Mouse (Mus musculus) hindbrain, embryonic 14.5 days (tissue): ENCODE data around the gene Jph3. TPM values are rescaled to one million over a fixed set of nuclear protein-coding genes. Genes with fewer than 3 reads are reported as not detected.

Experiments used
- ATAC-seq: fragments of 200-750 bp; cut with Nextera tagmentation; 2 replicates; pipeline ENCODE4 v1.8.0; 2017; ENCODE audit warnings: moderate number of reproducible peaks, mild to moderate bottlenecking, moderate TSS enrichment, moderate library complexity; ENCODE audit not compliant: low FRiP score
- DNase-seq: peaks from one replicate; pipeline ENCODE4 v3.0.0-alpha.2; 2015; ENCODE audit warnings: low spot score
- H3K27ac ChIP-seq: fragments of 300-500 bp; sonication (generic); 2 replicates; pipeline ENCODE4 v1.5.1; 2014; ENCODE audit warnings: mild to moderate bottlenecking, moderate library complexity
- H3K27me3 ChIP-seq: fragments of 300-500 bp; sonication (generic); 2 replicates; pipeline ENCODE4 v1.6.1; 2014; ENCODE audit warnings: mild to moderate bottlenecking, low read length, mixed read lengths; ENCODE audit not compliant: control insufficient read depth, insufficient read depth
- H3K36me3 ChIP-seq: fragments of 300-500 bp; sonication (generic); replicated peaks from 2 replicates; pipeline ENCODE4 v1.6.1; 2014; ENCODE audit not compliant: control insufficient read depth, insufficient read depth
- H3K4me1 ChIP-seq: fragments of 300-500 bp; sonication (generic); replicated peaks from 2 replicates; pipeline ENCODE4 v1.6.1; 2014; ENCODE audit warnings: antibody characterized with exemption, low read length, mixed read lengths; ENCODE audit not compliant: control insufficient read depth, insufficient read depth
- H3K4me2 ChIP-seq: fragments of 300-500 bp; sonication (generic); replicated peaks from 2 replicates; pipeline ENCODE4 v1.6.1; 2014; ENCODE audit warnings: mild to moderate bottlenecking, moderate library complexity
- H3K4me3 ChIP-seq: fragments of 300-500 bp; sonication (generic); replicated peaks from 2 replicates; pipeline ENCODE4 v1.5.1; 2014; ENCODE audit warnings: mild to moderate bottlenecking, low read length
- H3K9ac ChIP-seq: fragments of 300-500 bp; sonication (generic); 2 replicates; pipeline ENCODE4 v1.6.1; 2014
- H3K9me3 ChIP-seq: fragments of 300-500 bp; sonication (generic); 2 replicates; pipeline ENCODE4 v1.6.1; 2016; ENCODE audit warnings: low read length; ENCODE audit not compliant: control insufficient read depth
- WGBS: fragments of 180-500 bp; shearing (Covaris S2); extraction: QIAGEN DNeasy Blood & Tissue Kit; methylation state at CpG from one replicate; pipeline ENCODE4 v1.1.7; 2014; 5-methylcytosine and 5-hydroxymethylcytosine counted together
- polyA plus RNA-seq: library from polyadenylated mRNA; unstranded; fragments of >200 nt; fragmentation: Nextera tagmentation; extraction: Ambion mirVana; gene quantifications from 2 replicates; pipeline ENCODE4 v1.2.1, GENCODE M21; 2014

Jph3 gene
- polyA plus RNA-seq, 1 experiment from 2014 or later, result 93.1 TPM

GRCm38 (mm10) chr8:121788786-121789185 lies 59.4 kb downstream of the Jph3 start:
- peaks cover 34% of the 10 kb centered on the region for H3K36me3 ChIP-seq
- no peaks in the 10 kb centered on the region for H3K4me1 ChIP-seq
- H3K9me3 ChIP-seq, result no peaks in the 10 kb centered on the region
- H3K27ac ChIP-seq, result no peak overlapping the region
- 80% methylated on average over 8 of the region's 8 CpGs for WGBS
- ATAC-seq, result no peak
- H3K9ac ChIP-seq, result no peak overlapping the region
- no peak overlapping the region for H3K4me2 ChIP-seq
- no peak overlapping the region for H3K4me3 ChIP-seq
- no peaks in the 10 kb centered on the region for H3K27me3 ChIP-seq
- no peak for DNase-seq

GRCm38 (mm10) chr8:121792159-121792558 lies 62.7 kb downstream of the Jph3 start:
- H3K9ac ChIP-seq, result no peak overlapping the region
- H3K36me3 ChIP-seq, result peaks cover 48% of the 10 kb centered on the region
- no peak overlapping the region for H3K27ac ChIP-seq
- no peak overlapping the region for H3K4me3 ChIP-seq
- H3K9me3 ChIP-seq, result no peaks in the 10 kb centered on the region
- DNase-seq (no peak), ATAC-seq (no peak)
- WGBS, result 88% methylated on average over 7 of the region's 7 CpGs
- H3K27me3 ChIP-seq, result no peaks in the 10 kb centered on the region
- no peak overlapping the region for H3K4me2 ChIP-seq
- no peaks in the 10 kb centered on the region for H3K4me1 ChIP-seq

- WGBS, result 75% methylated on average over 4 of the region's 4 CpGs
- no peak for DNase-seq
- Histone ChIP-seq H3K9ac (no peak overlapping the region), H3K4me3 (no peak overlapping the region), H3K27me3 (no peaks in the 10 kb centered on the region), H3K4me2 (no peak overlapping the region), H3K9me3 (no peaks in the 10 kb centered on the region), H3K36me3 (peaks cover 52% of the 10 kb centered on the region), H3K27ac (no peak overlapping the region), H3K4me1 (no peaks in the 10 kb centered on the region)
- no peak for ATAC-seq
Observed at GRCm38 (mm10) chr8:121792627-121793026, 63.2 kb downstream of the Jph3 start.

GRCm38 (mm10) chr8:121794151-121794550 lies 64.7 kb downstream of the Jph3 start:
- Histone ChIP-seq H3K36me3 (peaks cover 63% of the 10 kb centered on the region), H3K9me3 (no peaks in the 10 kb centered on the region), H3K4me1 (no peaks in the 10 kb centered on the region), H3K9ac (no peak overlapping the region), H3K27me3 (no peaks in the 10 kb centered on the region), H3K4me2 (no peak overlapping the region), H3K27ac (no peak overlapping the region), H3K4me3 (no peak overlapping the region)
- ATAC-seq, result no peak
- 69% methylated on average over 3 of the region's 3 CpGs for WGBS
- DNase-seq, result no peak

- peaks cover 63% of the 10 kb centered on the region for H3K36me3 ChIP-seq
Observed at GRCm38 (mm10) chr8:121795461-121795860, 66.0 kb downstream of the Jph3 start.

GRCm38 (mm10) chr8:121796406-121796805 lies 67.0 kb downstream of the Jph3 start:
- no peak for DNase-seq
- H3K9ac ChIP-seq, result no peak overlapping the region
- H3K4me2 ChIP-seq, result no peak overlapping the region
- no peak overlapping the region for H3K27ac ChIP-seq
- 94% methylated on average over 11 of the region's 11 CpGs for WGBS
- H3K27me3 ChIP-seq, result no peaks in the 10 kb centered on the region
- no peak overlapping the region for H3K4me3 ChIP-seq
- no peaks in the 10 kb centered on the region for H3K9me3 ChIP-seq
- no peaks in the 10 kb centered on the region for H3K4me1 ChIP-seq
- peaks cover 65% of the 10 kb centered on the region for H3K36me3 ChIP-seq
- no peak for ATAC-seq

More at GRCm38 (mm10) chr8:121795461-121795860, 66.0 kb downstream of the Jph3 start:
- no peak overlapping the region for H3K4me3 ChIP-seq
- no peak overlapping the region for H3K9ac ChIP-seq
- no peak overlapping the region for H3K27ac ChIP-seq
- WGBS, result 88% methylated on average over 8 of the region's 8 CpGs
- ATAC-seq, result no peak
- no peak overlapping the region for H3K4me2 ChIP-seq
- H3K27me3 ChIP-seq, result no peaks in the 10 kb centered on the region
- no peaks in the 10 kb centered on the region for H3K4me1 ChIP-seq
- no peaks in the 10 kb centered on the region for H3K9me3 ChIP-seq
- DNase-seq, result no peak

GRCm38 (mm10) chr8:121798401-121798800 lies 69.0 kb downstream of the Jph3 start:
- Histone ChIP-seq H3K36me3 (peaks cover 65% of the 10 kb centered on the region), H3K4me3 (no peak overlapping the region), H3K27me3 (no peaks in the 10 kb centered on the region), H3K9ac (no peak overlapping the region), H3K27ac (no peak overlapping the region), H3K9me3 (no peaks in the 10 kb centered on the region), H3K4me1 (no peaks in the 10 kb centered on the region), H3K4me2 (no peak overlapping the region)
- no peak for DNase-seq
- 96% methylated on average over 6 of the region's 6 CpGs for WGBS
- no peak for ATAC-seq

- 93% methylated on average over 5 of the region's 5 CpGs for WGBS
- no peak overlapping the region for H3K9ac ChIP-seq
- H3K4me3 ChIP-seq, result no peak overlapping the region
- ATAC-seq (no peak), DNase-seq (no peak)
- no peak overlapping the region for H3K27ac ChIP-seq
- peaks cover 50% of the 10 kb centered on the region for H3K36me3 ChIP-seq
- no peaks in the 10 kb centered on the region for H3K27me3 ChIP-seq
- H3K4me2 ChIP-seq, result no peak overlapping the region
- H3K9me3 ChIP-seq, result no peaks in the 10 kb centered on the region
- H3K4me1 ChIP-seq, result no peaks in the 10 kb centered on the region
Observed at GRCm38 (mm10) chr8:121804829-121805228, 75.4 kb downstream of the Jph3 start.

- 93% methylated on average over 13 of the region's 13 CpGs for WGBS
- DNase-seq (no peak), ATAC-seq (no peak)
- H3K27me3 ChIP-seq, result no peaks in the 10 kb centered on the region
- no peak overlapping the region for H3K4me3 ChIP-seq
- no peaks in the 10 kb centered on the region for H3K4me1 ChIP-seq
- peaks cover 45% of the 10 kb centered on the region for H3K36me3 ChIP-seq
- no peak overlapping the region for H3K27ac ChIP-seq
- no peak overlapping the region for H3K9ac ChIP-seq
- no peaks in the 10 kb centered on the region for H3K9me3 ChIP-seq
- H3K4me2 ChIP-seq, result no peak overlapping the region
Observed at GRCm38 (mm10) chr8:121806126-121806525, 76.7 kb downstream of the Jph3 start.

GRCm38 (mm10) chr8:121808032-121808431 lies 78.6 kb downstream of the Jph3 start:
- 79% methylated on average over 11 of the region's 11 CpGs for WGBS
- Histone ChIP-seq H3K9ac (no peak overlapping the region), H3K27me3 (no peaks in the 10 kb centered on the region), H3K27ac (no peak overlapping the region), H3K4me1 (no peaks in the 10 kb centered on the region), H3K4me3 (no peak overlapping the region), H3K9me3 (no peaks in the 10 kb centered on the region), H3K36me3 (peaks cover 58% of the 10 kb centered on the region), H3K4me2 (no peak overlapping the region)
- DNase-seq (no peak), ATAC-seq (no peak)
